Mouse (Mus musculus): Measurements from ENCODE around the gene Zfp790.

DNA sequence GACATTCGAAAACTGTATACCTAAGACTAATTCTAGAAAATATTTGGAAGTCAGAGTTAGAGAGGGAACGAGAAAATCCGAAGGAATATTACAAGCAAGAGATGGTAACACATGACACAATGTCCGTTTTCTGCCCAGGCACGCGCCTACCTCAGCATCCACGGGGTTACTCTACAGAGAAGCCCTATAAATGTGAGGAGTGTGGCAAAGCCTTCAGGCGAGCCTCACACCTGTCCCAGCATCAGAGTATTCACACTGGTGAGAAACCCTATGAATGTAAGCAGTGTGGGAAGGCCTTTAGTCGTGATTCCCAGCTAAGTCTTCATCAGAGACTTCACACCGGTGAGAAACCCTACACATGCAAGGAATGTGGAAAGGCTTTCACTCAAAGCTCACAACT is 58.3 kb downstream of the Zfp790 start:
- TF ChIP-seq CTCF (IDR thresholded peaks at IDR 0.05; ENCODE audit: low read depth, low read length) (no peak), POLR2A (IDR thresholded peaks at IDR 0.05; ENCODE audit: extremely low read depth, insufficient read depth, low read length) (no peak)
